Mouse (Mus musculus) hematopoietic stem cell, adult 5-6 weeks (primary cell): ENCODE measurements around the gene Them7. TPM values are rescaled to one million over a fixed set of nuclear protein-coding genes. Genes with fewer than 3 reads are reported as not detected.

Source experiments
- ATAC-seq, 2 experiments: fragments of 125-278 bp in 1 of 2; replicated peaks in 1 of 2; 2 replicates each; pipeline ENCODE4 v1.8.0; 2016 to 2017; ENCODE audit warnings: inconsistent platforms in 2 of 2, mild to moderate bottlenecking in 2 of 2, moderate number of reproducible peaks in 2 of 2, low read depth in 1 of 2, moderate TSS enrichment in 1 of 2; ENCODE audit not compliant: low FRiP score in 2 of 2, poor library complexity in 2 of 2, severe bottlenecking in 2 of 2, insufficient read depth in 1 of 2, low TSS enrichment in 1 of 2
- total RNA-seq: library from RNA; stranded (forward); fragments of 172-1452, 232-1000 nt; gene quantifications from 2 replicates; pipeline ENCODE4 v1.2.3, GENCODE M21; 2017

The Them7 gene
- total RNA-seq, 1 experiment from 2014 or later = 5.4 TPM

GRCm38 (mm10) chr2:105335661-105336060 lies 111.5 kb downstream of the Them7 start:
- ATAC-seq = no peak

- ATAC-seq = no peak
Measured at GRCm38 (mm10) chr2:105336314-105337027, 112.4 kb downstream of the Them7 start.

GRCm38 (mm10) chr2:105337171-105337875 lies 113.2 kb downstream of the Them7 start:
- ATAC-seq = no peak

GRCm38 (mm10) chr2:105339993-105340392 lies 115.9 kb downstream of the Them7 start:
- peak; percentile 38 to 63; a peak in 2 of 4 replicates for ATAC-seq

GRCm38 (mm10) chr2:105348886-105349285 lies 124.8 kb downstream of the Them7 start:
- no peak for ATAC-seq

- ATAC-seq = no peak
Measured at GRCm38 (mm10) chr2:105356791-105357190, 132.7 kb downstream of the Them7 start.

- ATAC-seq = no peak
Measured at GRCm38 (mm10) chr2:105358040-105358439, 133.9 kb downstream of the Them7 start.

GRCm38 (mm10) chr2:105367623-105368022 lies 143.5 kb downstream of the Them7 start:
- peak in 1 of 2 experiments; percentile 48; a peak in 2 of 4 replicates for ATAC-seq

GRCm38 (mm10) chr2:105370240-105370639 lies 146.1 kb downstream of the Them7 start:
- ATAC-seq = no peak

- ATAC-seq = no peak
Measured at GRCm38 (mm10) chr2:105370698-105371097, 146.6 kb downstream of the Them7 start.

GRCm38 (mm10) chr2:105372156-105372555 lies 148.0 kb downstream of the Them7 start:
- no peak for ATAC-seq

- no peak for ATAC-seq
Measured at GRCm38 (mm10) chr2:105372727-105373126, 148.6 kb downstream of the Them7 start.

- ATAC-seq = no peak
Measured at GRCm38 (mm10) chr2:105373658-105374057, 149.5 kb downstream of the Them7 start.

- no peak for ATAC-seq
Measured at GRCm38 (mm10) chr2:105375261-105375660, 151.1 kb downstream of the Them7 start.

- ATAC-seq = no peak
Measured at GRCm38 (mm10) chr2:105375705-105376104, 151.6 kb downstream of the Them7 start.

GRCm38 (mm10) chr2:105379682-105380081 lies 155.6 kb downstream of the Them7 start:
- ATAC-seq = no peak

- ATAC-seq = no peak
Measured at GRCm38 (mm10) chr2:105380757-105381319, 156.7 kb downstream of the Them7 start.

GRCm38 (mm10) chr2:105383063-105383462 lies 158.9 kb downstream of the Them7 start:
- no peak for ATAC-seq
